Mouse (Mus musculus) limb, embryonic 10.5 days (tissue): Measurements from ENCODE around the gene Igsf3. TPM values are rescaled to one million over a fixed set of nuclear protein-coding genes. Genes with fewer than 3 reads are reported as not detected.

Experiments used
- DNase-seq: peaks from one replicate; pipeline ENCODE4 v3.0.0-alpha.2; 2017; ENCODE audit warnings: low spot score
- H3K27ac ChIP-seq: fragments of 300-500 bp; sonication (generic); 2 replicates; pipeline ENCODE4 v1.5.1; 2016; ENCODE audit warnings: mild to moderate bottlenecking
- H3K27me3 ChIP-seq: fragments of 300-500 bp; sonication (generic); 2 replicates; pipeline ENCODE4 v1.6.1; 2016; ENCODE audit warnings: low read depth, mild to moderate bottlenecking; ENCODE audit not compliant: poor library complexity, severe bottlenecking
- H3K36me3 ChIP-seq: fragments of 300-500 bp; sonication (generic); 2 replicates; pipeline ENCODE4 v1.6.1; 2016; ENCODE audit warnings: mild to moderate bottlenecking, moderate library complexity
- H3K4me1 ChIP-seq: fragments of 300-500 bp; sonication (generic); 2 replicates; pipeline ENCODE4 v1.6.1; 2016
- H3K4me3 ChIP-seq: fragments of 300-500 bp; sonication (generic); 2 replicates; pipeline ENCODE4 v1.5.1; 2016; ENCODE audit warnings: mild to moderate bottlenecking, moderate library complexity
- H3K9me3 ChIP-seq: fragments of 300-500 bp; sonication (generic); replicated peaks from 2 replicates; pipeline ENCODE4 v1.6.1; 2016; ENCODE audit warnings: mild to moderate bottlenecking
- WGBS: fragments of 180-500 bp; shearing (Covaris S2); methylation state at CpG from one replicate; pipeline ENCODE4 v1.1.7; 2016; 5-methylcytosine and 5-hydroxymethylcytosine counted together
- polyA plus RNA-seq: library from polyadenylated mRNA; unstranded; fragments of >200 nt; fragmentation: Nextera tagmentation; extraction: Ambion mirVana; gene quantifications from 2 replicates; pipeline ENCODE4 v1.2.1, GENCODE M21; 2016

Igsf3 gene
- 59.9 and 84.9 TPM in 2 replicates for polyA plus RNA-seq

GRCm38 (mm10) chr3:101376538-101377247 lies at the start of gene Igsf3:
Gene Igsf3, plus strand, starts transcription at chr3:101377083.
- H3K27ac ChIP-seq = peak within 1 kb of the TSS; percentile 96
- peak within 1 kb of the TSS; percentile 91 for H3K4me3 ChIP-seq
- H3K4me1 ChIP-seq = peaks cover 67% of the 10 kb centered on the region
- H3K36me3 ChIP-seq = peaks cover 12% of the 10 kb centered on the region; the same call in 1 of the 2 replicates
- 3% methylated on average over 53 of the region's 56 CpGs for WGBS
- no peaks in the 10 kb centered on the region for H3K9me3 ChIP-seq
- H3K27me3 ChIP-seq = no peaks in the 10 kb centered on the region
- peak; percentile 94 for DNase-seq

DNA sequence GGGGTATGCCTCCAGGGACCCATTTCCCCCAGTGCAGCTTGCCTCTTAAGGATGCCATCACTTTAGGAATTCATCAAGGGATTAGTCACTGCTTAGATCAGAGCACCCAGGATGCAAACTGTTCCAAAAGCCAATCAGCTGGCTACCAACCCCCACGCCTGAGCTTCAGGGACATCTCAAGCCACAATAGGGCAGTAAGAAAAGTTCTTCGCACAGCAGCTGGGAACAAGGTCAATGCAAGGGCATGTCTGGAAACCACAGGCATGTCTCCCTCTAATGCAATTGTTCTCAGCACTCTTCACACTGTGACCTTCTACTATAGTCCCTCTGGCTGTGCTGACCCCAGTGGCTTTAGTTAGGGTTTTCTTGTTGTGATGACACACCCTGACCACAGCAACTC lies 49.6 kb upstream of the Igsf3 start:
- Histone ChIP-seq H3K9me3 (no peaks in the 10 kb centered on the region), H3K27ac (peak overlapping the region; percentile 30; the same call in 1 of the 2 replicates), H3K4me1 (peaks cover 34% of the 10 kb centered on the region), H3K27me3 (no peaks in the 10 kb centered on the region), H3K36me3 (no peaks in the 10 kb centered on the region), H3K4me3 (no peak overlapping the region)
- DNase-seq = no peak
- whole genome bisulfite sequencing = 68% methylated on average over 2 of the region's 2 CpGs

DNA sequence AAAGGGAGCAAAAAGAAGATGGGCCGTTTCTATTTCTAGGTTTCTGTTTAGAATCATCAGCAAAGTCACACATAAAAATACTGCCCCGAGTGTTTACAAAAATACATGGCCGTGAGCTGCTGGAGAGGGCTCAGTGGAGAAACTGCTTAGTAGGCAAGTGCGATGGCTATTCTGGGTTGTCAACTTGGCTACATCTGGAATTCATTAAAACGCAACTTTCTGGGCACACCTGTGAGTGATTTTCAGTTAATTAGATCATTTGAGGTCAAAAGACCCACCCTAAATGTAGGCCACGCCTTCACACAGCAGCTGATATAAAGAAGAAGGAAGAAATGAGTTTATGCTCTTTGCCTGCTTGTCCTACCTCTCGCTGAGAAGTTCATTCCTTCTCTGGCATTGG lies 48.3 kb upstream of the Igsf3 start:
- WGBS = 23% methylated on average over 7 of the region's 7 CpGs
- H3K4me3 ChIP-seq = peak overlapping the region; percentile 12; the same call in 1 of the 2 replicates
- H3K9me3 ChIP-seq = no peaks in the 10 kb centered on the region
- H3K36me3 ChIP-seq = no peaks in the 10 kb centered on the region
- peak overlapping the region; percentile 58; the same call in 1 of the 2 replicates for H3K27ac ChIP-seq
- peaks cover 27% of the 10 kb centered on the region for H3K4me1 ChIP-seq
- peak; percentile 54 for DNase-seq
- no peaks in the 10 kb centered on the region for H3K27me3 ChIP-seq

- H3K27ac ChIP-seq = no peak overlapping the region
- 92% methylated on average over 9 of the region's 9 CpGs for WGBS
These were observed 33.5 kb upstream of the Igsf3 start for GRCm38 (mm10) chr3:101343199-101343924.

DNA sequence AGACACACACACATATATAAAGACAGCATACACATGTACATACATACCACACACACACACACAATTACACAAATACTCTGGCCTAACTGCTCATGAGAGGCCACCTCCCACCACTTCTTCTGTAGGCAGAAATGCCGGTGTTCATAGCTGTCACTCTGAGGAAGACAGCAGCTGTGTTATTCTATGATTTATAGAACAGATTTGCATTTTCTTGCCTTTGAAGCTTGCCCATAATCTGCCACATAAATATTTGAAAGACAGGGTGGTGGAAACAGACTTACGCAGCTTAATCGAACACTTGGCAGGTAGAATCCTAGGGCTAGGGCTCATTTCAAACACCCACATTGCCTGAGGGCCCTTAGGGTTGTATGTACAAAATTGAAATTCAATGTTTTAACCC lies 32.6 kb upstream of the Igsf3 start:
- Histone ChIP-seq H3K9me3 (no peaks in the 10 kb centered on the region), H3K4me1 (peaks cover 22% of the 10 kb centered on the region), H3K4me3 (no peak overlapping the region), H3K36me3 (no peaks in the 10 kb centered on the region), H3K27me3 (no peaks in the 10 kb centered on the region), H3K27ac (no peak overlapping the region)
- no peak for DNase-seq
- 83% methylated on average over 3 of the region's 3 CpGs for WGBS

More at GRCm38 (mm10) chr3:101343199-101343924, 33.5 kb upstream of the Igsf3 start:
- Histone ChIP-seq H3K4me3 (no peak overlapping the region), H3K27me3 (no peaks in the 10 kb centered on the region), H3K36me3 (no peaks in the 10 kb centered on the region), H3K9me3 (no peaks in the 10 kb centered on the region), H3K4me1 (peaks cover 13% of the 10 kb centered on the region)
- no peak for DNase-seq

DNA sequence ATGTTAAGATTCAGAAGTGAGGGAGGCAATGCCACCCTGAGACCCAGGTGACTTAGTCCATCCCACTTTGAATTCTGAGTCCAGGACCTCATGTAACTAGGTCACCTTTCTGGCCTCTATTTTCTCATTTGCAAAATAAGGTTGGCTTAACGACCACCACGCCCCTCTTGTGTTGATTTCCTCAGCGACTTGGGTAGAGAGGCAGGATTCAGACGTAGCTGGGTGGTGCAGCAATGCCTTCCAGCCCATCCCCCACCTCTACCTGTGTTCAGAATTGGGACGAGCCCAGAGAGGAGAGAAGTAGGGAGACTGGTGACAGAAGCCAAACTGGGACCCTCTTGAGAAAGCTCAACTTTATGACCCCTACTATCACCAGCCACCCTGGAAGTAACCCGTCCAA lies 31.6 kb upstream of the Igsf3 start:
- Histone ChIP-seq H3K27ac (no peak overlapping the region), H3K27me3 (no peaks in the 10 kb centered on the region), H3K4me1 (peaks cover 33% of the 10 kb centered on the region), H3K36me3 (no peaks in the 10 kb centered on the region), H3K4me3 (no peak overlapping the region), H3K9me3 (no peaks in the 10 kb centered on the region)
- WGBS = 71% methylated on average over 6 of the region's 6 CpGs
- DNase-seq = no peak

DNA sequence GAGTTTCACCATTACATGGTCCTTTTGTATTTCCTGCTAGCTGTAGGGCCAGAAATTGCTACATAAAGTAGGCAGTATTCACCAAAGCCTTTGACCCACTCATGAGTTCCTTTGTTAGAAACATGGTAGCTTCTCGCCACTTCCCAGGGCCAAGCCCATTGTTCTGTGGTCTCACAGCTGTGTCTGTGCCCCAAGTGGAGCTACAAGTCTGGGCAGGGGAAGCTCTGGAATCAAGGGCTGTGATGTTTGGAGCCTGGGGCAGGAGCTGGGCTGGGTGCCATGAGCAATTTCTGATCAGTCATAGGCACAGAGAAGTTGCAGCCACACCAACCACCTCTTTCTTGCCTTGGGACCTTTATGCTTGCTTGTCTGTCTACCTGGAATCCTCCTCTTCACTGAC lies 30.1 kb upstream of the Igsf3 start:
- no peaks in the 10 kb centered on the region for H3K9me3 ChIP-seq
- no peak for DNase-seq
- no peaks in the 10 kb centered on the region for H3K27me3 ChIP-seq
- no peaks in the 10 kb centered on the region for H3K36me3 ChIP-seq
- H3K27ac ChIP-seq = 0 out of 2 replicates have a peak overlapping the region, but pooled peaks have one; percentile 0
- no peak overlapping the region for H3K4me3 ChIP-seq
- peaks cover 42% of the 10 kb centered on the region for H3K4me1 ChIP-seq
- 94% methylated on average over 1 of the region's 1 CpGs for WGBS

DNA sequence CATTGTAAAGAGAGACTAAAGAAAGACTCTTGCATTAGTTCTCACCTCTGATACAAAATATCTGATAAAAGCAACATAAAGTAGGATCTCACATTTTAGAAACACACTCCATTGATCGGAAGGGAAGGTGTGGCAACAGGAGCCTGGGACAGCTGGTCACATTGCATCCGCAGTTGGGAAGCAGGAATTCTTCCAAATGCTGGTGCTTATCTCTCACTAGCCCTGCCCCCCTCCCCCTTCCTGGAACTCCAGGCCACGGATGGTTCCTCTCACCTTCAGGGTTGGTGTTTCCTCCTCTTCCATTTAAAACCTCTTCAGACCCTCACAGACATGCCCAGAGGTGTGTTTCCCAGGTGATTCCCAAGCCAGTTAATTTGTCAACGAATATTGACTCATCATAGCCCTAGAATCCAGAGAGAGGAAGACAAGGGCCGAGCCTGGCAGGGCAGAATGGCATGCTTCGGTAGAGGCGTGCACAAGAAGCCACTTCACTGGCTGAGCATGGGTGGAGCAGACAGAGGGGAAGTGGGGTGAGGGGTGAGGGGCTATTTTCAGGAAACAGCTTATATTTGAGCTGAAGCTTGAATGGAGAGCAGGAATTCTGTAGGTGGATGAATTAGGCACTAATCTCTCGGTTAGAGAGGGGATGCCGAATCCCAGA lies 28.3 kb upstream of the Igsf3 start:
- Histone ChIP-seq H3K27me3 (no peaks in the 10 kb centered on the region), H3K4me1 (peaks cover 42% of the 10 kb centered on the region), H3K27ac (peak overlapping the region; percentile 16; the same call in 1 of the 2 replicates), H3K4me3 (no peak overlapping the region), H3K36me3 (no peaks in the 10 kb centered on the region), H3K9me3 (no peaks in the 10 kb centered on the region)
- 75% methylated on average over 9 of the region's 9 CpGs for WGBS
- no peak for DNase-seq

- no peak for DNase-seq
- Histone ChIP-seq H3K4me1 (peaks cover 45% of the 10 kb centered on the region), H3K27ac (peak overlapping the region; percentile 53; the same call in 1 of the 2 replicates), H3K4me3 (no peak overlapping the region), H3K27me3 (no peaks in the 10 kb centered on the region), H3K36me3 (no peaks in the 10 kb centered on the region), H3K9me3 (no peaks in the 10 kb centered on the region)
- 47% methylated on average over 6 of the region's 6 CpGs for WGBS
These were observed 27.2 kb upstream of the Igsf3 start for GRCm38 (mm10) chr3:101349542-101350307.

DNA sequence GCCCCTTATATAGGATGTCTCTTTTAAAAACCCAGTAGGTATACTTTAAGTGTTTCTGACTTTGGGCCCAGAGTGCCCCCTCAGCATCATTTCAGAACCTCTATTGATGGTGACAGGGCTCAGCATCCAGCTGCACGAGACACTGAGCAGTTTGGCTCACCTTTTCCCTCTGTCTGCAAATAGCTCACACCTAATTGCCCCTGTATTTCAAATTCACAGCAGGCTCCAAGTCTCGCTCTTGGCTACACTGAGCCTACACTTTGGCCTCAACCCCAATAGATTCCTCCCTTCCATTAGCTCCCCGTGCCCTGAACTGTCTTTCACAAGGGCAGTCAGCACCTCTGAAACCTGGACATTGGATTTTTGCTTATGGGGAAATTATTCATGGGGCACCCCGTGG lies 26.5 kb upstream of the Igsf3 start:
- 47% methylated on average over 4 of the region's 4 CpGs for WGBS
- no peak overlapping the region for H3K4me3 ChIP-seq
- H3K36me3 ChIP-seq = no peaks in the 10 kb centered on the region
- H3K4me1 ChIP-seq = peaks cover 47% of the 10 kb centered on the region
- peak overlapping the region; percentile 53 for H3K27ac ChIP-seq
- no peaks in the 10 kb centered on the region for H3K27me3 ChIP-seq
- no peaks in the 10 kb centered on the region for H3K9me3 ChIP-seq
- DNase-seq = no peak

GRCm38 (mm10) chr3:101354490-101354889 lies 22.4 kb upstream of the Igsf3 start:
- H3K9me3 ChIP-seq = no peaks in the 10 kb centered on the region
- no peaks in the 10 kb centered on the region for H3K27me3 ChIP-seq
- peaks cover 33% of the 10 kb centered on the region for H3K4me1 ChIP-seq
- DNase-seq = no peak
- H3K36me3 ChIP-seq = no peaks in the 10 kb centered on the region
- no peak overlapping the region for H3K4me3 ChIP-seq
- H3K27ac ChIP-seq = peak overlapping the region; percentile 42; the same call in 1 of the 2 replicates

DNA sequence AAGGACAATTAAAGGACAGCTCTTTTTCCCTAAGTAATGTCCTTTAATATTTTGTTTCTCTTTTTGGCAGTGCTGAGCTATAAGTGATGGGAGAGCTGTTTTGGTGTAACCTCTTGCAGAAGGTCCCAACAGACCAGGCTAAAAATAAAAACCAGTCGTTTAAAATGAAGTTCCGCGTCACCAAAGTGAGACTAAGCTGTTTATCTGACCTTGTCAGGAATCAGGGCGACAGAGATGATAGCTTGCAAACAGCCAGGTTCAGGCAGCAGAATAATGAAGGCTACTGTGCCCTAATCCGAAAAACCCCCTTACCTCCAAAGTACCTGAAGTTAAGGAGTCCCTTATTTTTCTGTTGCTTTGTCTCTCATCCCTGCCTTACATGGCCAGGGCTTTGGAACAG lies 21.2 kb upstream of the Igsf3 start:
- no peaks in the 10 kb centered on the region for H3K9me3 ChIP-seq
- H3K36me3 ChIP-seq = no peaks in the 10 kb centered on the region
- no peak overlapping the region for H3K4me3 ChIP-seq
- WGBS = 56% methylated on average over 5 of the region's 5 CpGs
- no peak for DNase-seq
- H3K27ac ChIP-seq = peak overlapping the region; percentile 43; the same call in 1 of the 2 replicates
- peaks cover 21% of the 10 kb centered on the region for H3K4me1 ChIP-seq
- no peaks in the 10 kb centered on the region for H3K27me3 ChIP-seq
